Mouse (Mus musculus) spleen, postnatal 36 days (tissue): ENCODE results near the gene Glod4.

Experiments used
- DNase-seq, 2 experiments: peaks; one replicate each; pipeline ENCODE4 v3.0.0; 2022; ENCODE audit warnings: low spot score in 2 of 2, mixed read lengths in 1 of 2

Glod4 gene

DNA sequence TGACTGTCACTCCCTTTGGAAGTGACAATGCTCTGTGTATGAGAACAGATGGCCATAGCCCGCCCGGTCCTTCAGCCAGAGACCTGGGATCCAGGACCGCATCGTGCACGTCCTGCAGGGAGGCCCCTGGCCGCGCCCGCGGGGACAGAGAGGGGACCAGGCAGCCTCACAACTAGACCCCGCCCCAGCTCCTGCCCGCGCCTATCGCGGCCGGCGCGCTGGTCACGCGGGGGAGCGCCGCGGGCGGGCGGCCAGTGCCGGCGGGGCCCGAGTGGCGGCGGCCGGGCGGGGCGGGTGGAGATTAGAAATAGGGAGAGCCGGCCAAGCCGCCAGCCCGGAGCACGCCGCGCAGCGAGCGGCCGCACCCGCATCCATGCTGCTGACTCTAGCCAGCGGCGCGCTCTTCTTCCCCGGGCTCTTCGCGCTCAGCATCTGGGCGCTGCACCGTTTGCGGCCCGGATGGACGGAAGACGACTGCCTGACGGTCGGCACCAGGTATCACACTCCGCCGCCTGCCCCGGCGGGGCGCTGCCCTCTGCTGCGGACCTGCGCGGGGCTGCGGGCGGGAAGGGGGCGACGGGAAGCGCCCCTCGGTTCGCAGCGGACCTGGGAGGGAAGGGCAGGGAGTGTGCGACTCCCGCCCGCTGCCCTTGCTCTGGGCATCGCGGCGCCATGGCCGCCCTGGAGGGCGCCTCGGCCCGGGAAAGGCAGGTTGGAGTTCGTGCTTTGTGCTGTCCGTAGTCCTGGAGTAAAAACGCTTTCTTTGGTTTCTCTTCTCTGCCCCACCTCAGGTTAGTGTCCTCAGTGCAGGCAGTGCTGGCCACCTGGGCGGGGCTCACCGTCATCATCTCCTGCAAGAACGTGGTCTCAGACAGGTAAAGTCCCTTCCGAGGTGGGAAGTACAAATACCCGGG, 41.5 kb downstream of the Glod4 start:
- peak; percentile 69 to 73 for DNase-seq

DNA sequence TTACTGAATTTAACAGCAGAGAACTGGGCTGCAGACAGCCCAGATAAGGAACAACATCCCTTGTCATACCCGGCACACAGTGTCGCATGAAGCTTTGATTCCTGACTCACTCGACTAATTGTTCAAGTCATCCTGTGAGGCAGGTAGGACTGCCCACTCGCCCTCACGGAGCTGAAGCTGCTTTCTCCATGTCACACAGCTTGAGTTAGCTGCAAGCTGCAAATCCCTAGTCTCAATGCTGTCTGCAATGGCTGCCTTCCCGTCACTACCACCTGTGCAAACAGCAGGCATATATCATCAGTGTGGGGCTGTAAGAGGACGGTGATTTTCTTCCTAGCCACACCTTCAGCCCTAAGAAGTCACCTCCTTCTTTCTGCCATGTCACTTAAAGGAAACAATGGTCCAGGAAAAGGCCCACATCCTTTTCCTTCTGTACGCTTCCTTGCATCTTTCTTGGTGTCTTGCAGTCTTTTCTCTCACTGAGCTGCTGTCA, 46.5 kb downstream of the Glod4 start:
- DNase-seq, result no peak

DNA sequence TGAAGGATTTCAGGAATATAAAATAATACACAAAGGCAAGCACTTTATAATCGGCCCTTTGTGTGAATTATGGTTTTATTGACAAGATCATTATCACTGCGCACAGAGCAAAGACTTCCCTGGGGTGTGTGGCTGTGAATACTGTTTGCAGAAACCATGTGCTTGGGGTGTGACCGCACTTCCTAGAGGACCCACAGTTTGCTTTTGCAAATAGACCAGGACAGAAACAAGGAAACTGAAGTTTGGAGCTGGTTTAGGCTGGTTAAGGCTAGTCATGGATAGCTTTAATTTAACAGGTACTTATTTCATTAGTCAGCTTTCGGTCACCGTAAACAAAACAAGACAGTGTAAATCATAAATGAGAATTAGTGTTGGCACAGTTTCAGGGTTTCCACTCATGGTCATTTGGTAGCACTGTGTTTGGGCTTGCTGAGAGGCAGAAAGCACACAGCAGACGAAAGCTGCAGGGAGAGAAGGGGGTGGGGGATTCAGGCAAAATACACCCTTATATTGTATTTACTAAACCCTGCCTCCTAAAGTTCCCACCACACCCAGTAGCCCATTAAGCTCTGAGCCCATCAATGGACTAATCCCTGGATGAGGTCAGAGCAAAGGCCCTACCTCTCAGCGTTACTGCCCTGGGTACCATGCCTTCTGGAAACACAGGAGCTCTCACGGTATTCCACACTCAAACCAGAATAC, 47.1 kb downstream of the Glod4 start:
- DNase-seq, result no peak

DNA sequence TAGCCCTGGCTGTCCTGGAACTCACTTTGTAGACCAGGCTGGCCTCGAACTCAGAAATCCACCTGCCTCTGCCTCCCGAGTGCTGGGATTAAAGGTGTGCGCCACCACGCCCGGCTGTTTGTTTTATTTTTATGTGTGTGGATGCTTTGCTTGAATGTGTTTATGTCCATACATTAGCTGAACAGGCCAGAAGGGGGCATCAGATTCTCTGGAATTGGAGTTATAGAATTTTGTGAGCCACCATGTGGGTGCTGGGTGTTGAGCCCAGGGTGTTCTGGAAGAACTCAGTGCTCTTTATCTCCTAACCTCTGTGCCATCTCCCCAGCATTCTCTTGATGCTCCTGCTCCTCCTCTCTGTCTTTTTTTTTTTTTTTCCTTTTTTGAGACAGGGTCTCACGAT, 56.6 kb downstream of the Glod4 start:
- DNase-seq, result no peak

DNA sequence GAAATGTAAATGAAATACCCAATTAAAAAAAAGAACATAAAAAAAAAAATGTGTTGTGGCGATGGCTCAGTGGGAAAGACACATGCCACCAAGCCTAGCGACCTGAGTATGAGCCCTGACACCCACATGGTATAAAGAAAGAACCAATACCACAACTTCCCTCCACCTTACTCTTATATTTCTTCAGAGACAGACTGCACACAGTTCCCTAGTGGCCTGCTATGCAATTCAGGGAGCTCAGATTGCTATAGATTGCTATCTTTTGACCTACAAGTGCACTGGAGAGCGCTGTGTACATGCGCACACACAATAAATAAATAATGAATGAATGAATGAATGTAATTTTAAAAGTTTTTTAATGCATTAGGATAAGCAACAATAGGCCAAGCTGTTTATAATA, 59.8 kb downstream of the Glod4 start:
- no peak for DNase-seq

DNA sequence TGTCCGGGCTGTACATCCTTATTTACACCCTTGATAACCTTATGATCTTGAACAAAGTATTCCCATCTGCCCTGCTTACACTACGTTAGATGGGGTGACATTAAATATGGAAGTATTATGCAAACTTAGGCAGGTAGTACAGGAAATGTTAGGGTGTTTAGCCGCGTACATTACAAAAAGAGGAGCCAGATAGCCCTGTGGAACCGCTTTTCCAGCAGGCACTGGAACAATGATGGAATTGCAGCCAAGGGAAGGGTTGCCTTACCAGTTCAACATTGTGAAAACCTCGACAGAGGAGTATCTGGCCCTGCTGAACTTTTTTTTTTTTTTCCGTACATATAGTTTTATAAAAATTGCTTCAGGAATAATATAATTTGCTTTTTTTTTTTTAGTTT, 63.4 kb downstream of the Glod4 start:
- DNase-seq, result no peak

DNA sequence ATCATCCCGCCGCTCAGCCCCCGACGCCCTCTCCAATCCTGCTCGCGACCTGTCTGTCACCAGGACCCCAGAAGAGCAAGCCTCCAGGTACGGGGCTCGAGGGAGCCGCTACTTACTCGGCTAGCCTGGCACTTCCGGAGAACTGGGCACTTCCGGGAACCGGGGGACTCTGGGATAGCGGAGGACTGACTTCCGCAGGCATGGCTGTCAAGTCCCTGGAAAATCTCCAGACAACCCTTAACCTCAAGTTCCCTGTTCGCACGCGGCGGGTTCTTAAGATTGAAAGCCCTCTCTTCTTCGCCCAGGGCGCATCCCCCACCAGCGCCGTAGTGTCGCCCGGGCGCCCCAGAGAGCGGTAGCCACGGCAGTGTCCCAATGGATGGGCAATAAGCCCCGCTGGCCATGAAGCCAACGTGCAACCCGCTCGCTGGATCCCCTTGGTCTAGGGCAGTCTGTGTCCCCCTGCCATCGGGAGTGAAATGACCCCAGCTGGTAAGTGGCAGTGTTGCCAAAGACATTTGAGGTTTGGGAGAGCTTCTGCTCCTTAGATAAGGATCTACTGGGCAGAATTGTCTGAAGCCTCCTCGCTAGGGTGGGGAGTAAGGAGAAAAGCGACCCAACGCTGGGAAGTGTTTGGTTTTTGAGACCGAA, 63.9 kb downstream of the Glod4 start, which contains the start of the genes Vps53 and Fam57a:
Gene Vps53 (minus strand): TSS at position 153 of the 651 bp plus-strand sequence.
Gene Fam57a (plus strand): TSS at position 177 of the 651 bp plus-strand sequence.
- peak; percentile 81 to 83 for DNase-seq

DNA sequence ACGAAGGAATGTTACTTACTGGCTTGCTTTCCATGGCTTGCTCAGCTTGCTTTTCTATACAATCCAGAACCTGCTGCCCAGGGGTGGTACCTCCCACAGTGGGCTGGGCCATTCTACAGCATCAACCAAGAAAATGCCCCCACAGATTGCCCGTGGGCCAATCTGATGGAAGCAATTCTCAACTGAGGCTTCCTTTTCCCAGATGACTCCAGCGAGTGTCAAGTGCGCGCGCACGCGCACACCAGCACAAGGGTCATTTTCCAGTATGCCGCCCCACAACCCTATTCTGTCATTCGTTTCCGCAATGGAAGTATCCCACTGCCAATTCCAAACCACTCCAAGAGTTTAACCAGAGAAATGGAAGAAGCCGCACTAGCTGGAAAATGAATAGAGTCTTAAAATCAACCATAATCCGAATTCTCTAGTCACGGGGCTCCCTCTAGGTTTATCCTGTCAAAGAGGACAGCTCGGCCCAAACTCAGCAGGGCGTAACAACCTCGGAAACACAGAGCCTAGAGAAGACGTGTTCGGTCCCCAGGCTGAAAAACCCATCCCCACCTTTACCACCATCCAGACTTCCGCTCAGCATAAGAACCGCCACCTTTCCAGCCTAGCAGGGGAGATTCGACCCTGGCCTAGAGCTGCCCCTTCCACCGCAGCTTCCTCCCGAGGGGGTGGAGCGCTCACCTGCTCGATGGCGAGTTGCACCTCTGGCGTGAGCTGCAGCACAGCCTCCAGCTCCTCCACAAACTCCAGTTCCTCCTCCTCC, 64.6 kb downstream of the Glod4 start:
- peak in 1 of 2 experiments; percentile 7 for DNase-seq

DNA sequence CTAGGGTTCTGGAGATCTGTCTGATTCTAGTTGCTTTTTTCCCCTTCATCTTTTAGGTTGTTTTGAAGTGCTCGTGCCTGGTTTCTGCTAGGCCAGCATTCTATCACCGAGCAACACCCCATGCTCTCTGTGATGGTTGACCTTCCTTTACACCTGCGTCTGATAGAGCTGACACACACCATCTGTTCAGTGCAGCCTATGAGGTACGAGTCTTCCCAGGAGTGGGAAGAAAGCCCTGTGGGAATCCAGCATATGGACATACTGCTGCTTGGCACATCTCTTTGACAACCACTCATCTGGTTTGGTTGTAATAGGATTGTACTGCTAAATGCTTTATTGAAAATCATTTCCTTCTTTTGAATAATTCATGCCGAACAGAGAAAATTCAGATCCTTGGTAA, 73.3 kb downstream of the Glod4 start:
- DNase-seq, result no peak

DNA sequence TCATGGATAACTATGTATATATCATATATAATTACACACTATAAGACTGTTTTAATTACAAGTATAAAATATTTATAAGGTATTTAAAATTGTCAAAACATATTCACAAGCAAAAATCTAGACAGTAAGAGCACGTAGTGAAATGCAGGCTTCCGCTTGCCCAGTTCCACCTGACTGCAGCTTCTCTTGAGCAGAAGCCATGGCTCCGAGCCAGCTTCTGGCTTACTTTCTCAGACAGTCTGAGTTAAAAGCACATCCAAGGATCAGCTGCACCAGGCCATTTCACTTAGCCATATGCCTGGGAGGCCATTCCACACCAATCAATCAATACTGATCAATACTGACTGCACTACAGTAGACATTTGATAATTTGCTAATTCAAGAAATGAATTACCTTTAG, 74.5 kb downstream of the Glod4 start:
- no peak for DNase-seq

DNA sequence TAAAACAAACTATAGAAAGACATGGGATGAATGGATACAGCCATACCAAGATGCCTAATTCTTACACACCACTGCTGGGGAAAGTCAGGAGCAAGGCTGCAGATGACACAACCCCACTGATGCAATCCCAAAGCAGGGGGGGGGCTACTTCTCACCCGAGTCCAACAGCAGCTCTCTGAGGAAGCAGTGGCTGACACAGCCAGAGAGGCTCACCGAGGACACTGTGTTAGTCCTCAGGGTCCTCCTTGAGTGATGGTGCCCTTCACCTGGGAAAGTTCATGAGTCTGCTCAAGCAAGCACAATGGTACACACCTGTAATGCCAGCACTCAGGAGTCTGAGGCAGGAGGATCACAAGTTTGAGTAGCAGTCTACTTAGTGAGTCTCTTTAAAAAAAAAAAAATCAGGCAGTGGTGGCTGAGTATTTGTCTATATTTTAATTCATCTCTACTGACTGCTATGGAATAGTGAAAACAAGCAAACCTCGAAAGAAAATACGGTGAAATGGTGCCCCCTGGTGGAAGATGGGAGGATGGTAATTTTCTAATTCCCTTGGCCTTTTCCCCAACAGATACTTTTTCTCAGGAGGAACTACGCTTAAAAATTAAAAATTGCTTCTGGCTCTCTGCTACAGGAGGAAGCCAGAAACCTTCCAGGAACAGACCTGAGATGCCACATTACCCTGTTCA, 76.3 kb downstream of the Glod4 start:
- peak; percentile 49 to 62 for DNase-seq

DNA sequence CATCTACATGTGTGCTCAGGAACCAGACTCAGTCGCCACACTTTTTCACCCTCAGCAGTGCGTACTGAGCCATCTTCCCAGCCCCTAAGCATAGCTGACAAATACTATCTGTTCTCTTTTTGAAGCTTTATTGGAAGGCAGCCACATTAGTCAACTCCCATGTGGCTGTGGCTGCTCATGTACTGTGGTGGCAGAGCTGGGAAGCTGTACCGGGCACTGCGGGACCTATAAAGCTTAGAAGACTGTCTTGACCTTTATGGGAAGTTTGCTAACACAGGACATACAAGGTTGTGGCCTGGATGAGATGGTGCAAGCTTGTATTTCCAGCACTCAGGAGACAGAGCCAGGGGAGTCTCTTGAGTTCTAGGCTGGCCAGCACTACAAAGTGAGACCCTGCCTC, 76.9 kb downstream of the Glod4 start:
- no peak for DNase-seq

DNA sequence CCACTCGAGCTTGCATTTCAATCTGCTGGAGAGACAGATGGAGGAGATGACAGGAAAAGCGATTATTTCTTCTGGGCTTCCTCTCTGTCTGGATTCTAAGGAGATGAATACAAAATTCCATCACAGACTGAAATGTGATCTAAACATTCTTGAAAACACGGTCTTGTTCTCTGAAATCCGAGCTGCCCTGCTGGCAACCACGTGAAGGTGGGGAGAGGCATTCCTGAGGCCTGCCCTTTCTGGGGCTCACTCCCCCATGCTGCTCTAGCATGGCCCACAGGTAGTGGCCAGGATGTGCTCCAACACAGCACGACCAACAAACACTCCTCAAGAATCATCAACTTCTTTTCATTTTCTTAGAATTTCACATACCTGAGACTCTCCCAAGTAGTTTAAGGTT, 83.3 kb downstream of the Glod4 start:
- DNase-seq, result no peak

DNA sequence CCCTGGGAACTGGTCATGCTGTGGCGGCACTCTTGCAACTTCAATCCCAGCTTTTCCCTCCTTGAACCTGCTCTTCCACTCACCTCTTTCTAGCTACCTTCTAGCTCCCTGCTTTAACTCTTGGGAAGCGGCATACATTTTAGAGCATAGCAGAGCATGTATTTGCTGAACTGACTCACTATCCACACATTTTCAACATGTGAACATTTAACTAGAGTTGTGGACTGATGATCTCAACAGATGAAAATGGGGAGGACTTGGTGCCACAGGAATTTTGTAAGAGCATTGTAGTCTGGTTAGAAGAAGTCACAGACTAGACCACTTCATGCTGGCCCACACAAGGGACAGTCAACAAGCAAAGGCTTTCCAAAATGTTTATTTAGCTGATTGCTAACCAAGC, 85.2 kb downstream of the Glod4 start:
- DNase-seq, result no peak

DNA sequence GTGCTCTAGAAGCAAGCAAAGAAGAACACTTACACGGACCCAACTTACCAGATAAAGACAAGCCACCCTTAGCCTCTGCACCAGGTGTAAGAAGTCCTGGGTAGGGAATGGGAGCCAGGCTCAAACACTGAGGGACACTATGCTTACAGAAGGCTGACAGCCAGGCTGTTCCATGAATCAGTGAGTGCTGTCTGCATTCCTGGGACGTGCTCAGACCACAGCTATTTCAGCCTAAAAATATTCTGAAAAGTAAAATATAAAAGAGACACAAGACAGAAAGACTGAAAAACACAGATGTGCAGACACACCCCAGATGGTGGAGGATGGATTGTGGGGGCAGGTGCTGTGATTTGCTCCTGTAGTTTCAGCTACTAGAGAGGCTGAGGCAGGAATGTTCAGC, 88.7 kb downstream of the Glod4 start:
- no peak for DNase-seq

DNA sequence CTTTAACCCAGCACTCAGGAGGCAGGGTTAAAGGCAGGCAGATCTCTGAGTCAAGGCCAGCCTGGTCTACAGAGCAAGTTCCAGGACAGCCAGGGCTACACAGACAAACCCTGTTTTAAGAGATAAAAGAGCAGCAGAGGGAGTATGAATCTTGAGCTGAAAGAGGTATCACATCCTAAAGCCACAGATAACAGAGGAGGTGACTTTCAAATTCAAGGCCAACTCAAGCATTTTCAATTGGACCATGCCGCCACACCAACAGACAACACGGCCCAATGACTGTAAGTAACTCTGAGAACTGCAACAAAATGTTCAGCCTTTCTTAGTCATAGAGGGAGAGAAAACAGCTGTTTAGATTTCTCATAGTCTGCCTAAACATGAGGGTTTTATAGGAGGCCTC, 89.3 kb downstream of the Glod4 start:
- DNase-seq, result no peak

DNA sequence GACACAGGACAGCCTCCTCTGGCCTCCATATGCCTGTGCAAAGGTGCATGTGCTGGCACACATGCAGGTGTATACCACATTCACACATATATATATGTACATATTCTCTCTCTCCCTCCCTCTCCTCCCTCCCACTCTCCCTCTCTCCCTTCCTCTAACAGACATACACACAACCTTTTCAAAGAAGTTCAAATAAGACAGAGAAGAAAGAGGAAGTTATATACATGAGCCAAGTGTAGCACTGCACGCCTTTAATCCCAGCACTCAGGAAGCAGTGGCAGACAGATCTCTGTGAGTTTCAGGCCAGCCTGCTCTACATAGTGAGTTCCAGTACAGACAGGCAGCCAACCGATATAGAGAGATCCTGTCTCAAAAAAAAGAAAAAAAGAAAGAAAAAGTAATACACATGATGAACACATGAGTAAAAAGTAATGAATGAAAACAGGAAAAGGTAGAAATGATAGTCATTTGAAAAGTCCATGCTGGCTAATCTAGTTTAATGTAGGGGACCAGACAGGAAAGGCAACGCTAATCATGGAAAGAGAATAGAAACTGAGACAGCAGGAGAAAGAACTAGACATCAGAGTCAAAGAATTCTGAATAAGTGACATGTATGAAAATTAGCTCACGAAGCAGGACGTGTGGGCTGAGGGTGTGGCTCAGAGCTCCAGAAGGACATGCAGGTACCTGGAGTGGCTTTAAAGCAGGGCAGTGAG, 90.1 kb downstream of the Glod4 start:
- no peak for DNase-seq

DNA sequence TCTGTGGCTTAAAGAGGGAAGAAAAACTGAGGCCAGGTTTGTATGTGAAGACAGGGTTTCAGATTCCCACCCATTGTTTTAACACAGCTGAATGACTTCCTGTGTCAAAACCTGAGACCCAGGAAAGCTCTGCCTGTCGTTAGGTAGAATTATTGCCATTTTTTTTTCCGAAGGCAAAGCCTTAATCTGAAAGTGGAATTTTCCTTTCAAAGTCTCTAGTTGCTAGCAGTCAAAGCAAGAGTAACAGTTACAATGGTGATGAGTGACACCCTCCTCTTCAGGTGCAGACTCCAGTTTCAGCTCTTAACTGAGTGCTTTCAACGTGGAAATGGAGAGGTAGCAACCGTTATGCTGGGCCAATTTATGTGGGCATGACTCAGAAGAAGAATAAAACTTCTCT, 92.5 kb downstream of the Glod4 start:
- no peak for DNase-seq

DNA sequence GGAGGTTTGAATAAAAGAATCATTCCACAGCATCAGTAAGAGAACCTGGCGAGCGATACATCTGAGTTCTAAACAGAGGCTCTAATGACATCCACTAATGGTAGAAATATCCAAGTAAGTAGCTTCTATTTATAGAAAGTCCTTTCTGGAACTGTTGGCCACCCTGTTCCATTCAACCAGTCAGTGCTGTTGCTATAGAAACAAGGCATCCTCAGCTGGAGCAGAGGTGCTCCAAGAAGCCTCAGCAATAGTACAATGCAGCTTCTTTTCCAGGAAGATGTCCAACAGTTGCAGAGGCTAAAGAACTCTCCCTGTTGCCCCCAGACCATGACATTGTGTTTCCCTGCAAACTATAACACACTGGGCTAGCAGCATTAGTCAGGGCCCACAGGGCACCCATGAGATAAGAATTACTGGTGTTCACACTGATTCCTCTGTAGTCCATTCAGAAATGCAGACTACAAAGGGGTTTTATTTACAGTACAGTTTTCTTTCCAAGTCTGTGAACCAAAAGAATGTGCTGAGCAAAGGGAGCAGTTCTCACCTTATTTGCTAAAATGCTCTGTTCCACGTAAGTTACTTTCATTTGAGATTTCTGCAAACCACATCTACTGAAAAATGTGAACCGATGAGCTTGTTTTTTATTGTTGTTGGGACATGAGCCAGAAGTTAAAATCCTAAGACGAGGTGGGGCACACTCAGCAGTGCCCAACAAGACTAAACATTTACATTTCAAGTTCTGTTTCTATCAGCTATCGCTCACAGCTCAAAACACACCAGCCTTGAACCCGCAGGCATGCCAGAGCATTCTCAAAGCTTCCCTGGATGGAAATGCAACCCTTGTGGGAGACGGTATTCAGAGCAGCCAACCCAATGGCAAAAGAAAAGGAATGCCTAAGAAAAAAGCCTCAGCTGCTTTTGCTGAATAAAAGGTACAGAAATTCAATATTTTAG, 95.2 kb downstream of the Glod4 start:
- DNase-seq, result no peak
